Mouse (Mus musculus): Measurements from ENCODE around the gene Tsr3. TPM values are rescaled to one million over a fixed set of nuclear protein-coding genes. Genes with fewer than 3 reads are reported as not detected.
"Not testable (repeated sequence)": the region's sequence is repeated elsewhere in the genome, so short reads cannot be mapped to it uniquely, and the experiment has no call there.

The Tsr3 gene
- polyA plus RNA-seq, 1 experiment from 2014 or later, result 62.5 TPM

- Histone ChIP-seq H3K36me3 (ENCODE audit: control insufficient read depth, insufficient read depth, low read length) (no peaks in the 10 kb centered on the region), H3K4me1 (ENCODE audit: control insufficient read depth, insufficient read depth, low read length) (peaks cover 3% of the 10 kb centered on the region), H3K9ac (ENCODE audit: low read length) (no peak overlapping the region), H3K27ac (ENCODE audit: low read depth, low read length) (no peak overlapping the region), H3K27me3 (ENCODE audit: control insufficient read depth, insufficient read depth, low read length) (no peaks in the 10 kb centered on the region), H3K9me3 (ENCODE audit: control insufficient read depth, low read length) (no peaks in the 10 kb centered on the region), H3K4me3 (ENCODE audit: low read depth, low read length) (no peak overlapping the region), H3K4me2 (no peak overlapping the region)
- 88% methylated on average over 1 of the region's 1 CpGs for WGBS
- ATAC-seq (ENCODE audit: low FRiP score), result no peak
- no peak for DNase-seq (ENCODE audit: low spot score, missing footprints)
Measured at GRCm38 (mm10) chr17:25220746-25221145, 19.2 kb upstream of the Tsr3 start.

- Histone ChIP-seq H3K4me3 (ENCODE audit: low read depth, low read length) (peak overlapping the region; percentile 30), H3K4me1 (ENCODE audit: control insufficient read depth, insufficient read depth, low read length) (peaks cover 3% of the 10 kb centered on the region), H3K27me3 (ENCODE audit: control insufficient read depth, insufficient read depth, low read length) (no peaks in the 10 kb centered on the region), H3K27ac (ENCODE audit: low read depth, low read length) (no peak overlapping the region), H3K9ac (ENCODE audit: low read length) (peak overlapping the region; percentile 54), H3K36me3 (ENCODE audit: control insufficient read depth, insufficient read depth, low read length) (no peaks in the 10 kb centered on the region), H3K9me3 (ENCODE audit: control insufficient read depth, low read length) (no peaks in the 10 kb centered on the region), H3K4me2 (peak overlapping the region; percentile 60)
- 1% methylated on average over 18 of the region's 30 CpGs for WGBS
- DNase-seq (ENCODE audit: low spot score, missing footprints), result peak; percentile 89
- peak; percentile 85 for ATAC-seq (ENCODE audit: low FRiP score)
Measured at GRCm38 (mm10) chr17:25221821-25222503, 18.0 kb upstream of the Tsr3 start.

- H3K9ac ChIP-seq (ENCODE audit: low read length); H3K27ac ChIP-seq (ENCODE audit: low read depth, low read length); DNase-seq (ENCODE audit: low spot score, missing footprints); H3K27me3 ChIP-seq (ENCODE audit: control insufficient read depth, insufficient read depth, low read length); H3K9me3 ChIP-seq (ENCODE audit: control insufficient read depth, low read length); H3K36me3 ChIP-seq (ENCODE audit: control insufficient read depth, insufficient read depth, low read length); H3K4me1 ChIP-seq (ENCODE audit: control insufficient read depth, insufficient read depth, low read length): not testable (repeated sequence)
- H3K4me3 ChIP-seq (ENCODE audit: low read depth, low read length), result peak overlapping the region; percentile 8; the same call in 1 of the 2 replicates
- ATAC-seq (ENCODE audit: low FRiP score), result peak; percentile 87
- WGBS, result 11% methylated on average over 14 of the region's 28 CpGs
- peak overlapping the region; percentile 60 for H3K4me2 ChIP-seq
Measured at GRCm38 (mm10) chr17:25222504-25222940, 17.4 kb upstream of the Tsr3 start.

GRCm38 (mm10) chr17:25222951-25223601 is 16.9 kb upstream of the Tsr3 start:
- Histone ChIP-seq H3K9me3 (ENCODE audit: control insufficient read depth, low read length) (no peaks in the 10 kb centered on the region), H3K4me1 (ENCODE audit: control insufficient read depth, insufficient read depth, low read length) (peaks cover 3% of the 10 kb centered on the region), H3K36me3 (ENCODE audit: control insufficient read depth, insufficient read depth, low read length) (no peaks in the 10 kb centered on the region), H3K4me3 (ENCODE audit: low read depth, low read length) (peak overlapping the region; percentile 8; the same call in 1 of the 2 replicates), H3K27me3 (ENCODE audit: control insufficient read depth, insufficient read depth, low read length) (no peaks in the 10 kb centered on the region), H3K4me2 (no peak overlapping the region; the same call in 1 of the 2 replicates), H3K27ac (ENCODE audit: low read depth, low read length) (no peak overlapping the region), H3K9ac (ENCODE audit: low read length) (no peak overlapping the region)
- DNase-seq (ENCODE audit: low spot score, missing footprints), result no peak
- no peak for ATAC-seq (ENCODE audit: low FRiP score)
- 43% methylated on average over 6 of the region's 6 CpGs for WGBS

GRCm38 (mm10) chr17:25224586-25225222 is 15.3 kb upstream of the Tsr3 start:
- no peak overlapping the region for H3K9ac ChIP-seq (ENCODE audit: low read length)
- H3K27ac ChIP-seq (ENCODE audit: low read depth, low read length), result no peak overlapping the region
- no peaks in the 10 kb centered on the region for H3K27me3 ChIP-seq (ENCODE audit: control insufficient read depth, insufficient read depth, low read length)
- H3K4me1 ChIP-seq (ENCODE audit: control insufficient read depth, insufficient read depth, low read length), result peaks cover 3% of the 10 kb centered on the region
- H3K36me3 ChIP-seq (ENCODE audit: control insufficient read depth, insufficient read depth, low read length), result no peaks in the 10 kb centered on the region
- no peak overlapping the region for H3K4me2 ChIP-seq
- no peak for DNase-seq (ENCODE audit: low spot score, missing footprints)
- H3K4me3 ChIP-seq (ENCODE audit: low read depth, low read length), result no peak overlapping the region
- no peak for ATAC-seq (ENCODE audit: low FRiP score)
- no peaks in the 10 kb centered on the region for H3K9me3 ChIP-seq (ENCODE audit: control insufficient read depth, low read length)
- WGBS, result 94% methylated on average over 7 of the region's 7 CpGs

GRCm38 (mm10) chr17:25225659-25226058 is 14.3 kb upstream of the Tsr3 start:
- Histone ChIP-seq H3K9ac (ENCODE audit: low read length) (no peak overlapping the region), H3K4me3 (ENCODE audit: low read depth, low read length) (no peak overlapping the region), H3K9me3 (ENCODE audit: control insufficient read depth, low read length) (no peaks in the 10 kb centered on the region), H3K36me3 (ENCODE audit: control insufficient read depth, insufficient read depth, low read length) (no peaks in the 10 kb centered on the region), H3K27ac (ENCODE audit: low read depth, low read length) (no peak overlapping the region), H3K27me3 (ENCODE audit: control insufficient read depth, insufficient read depth, low read length) (no peaks in the 10 kb centered on the region), H3K4me1 (ENCODE audit: control insufficient read depth, insufficient read depth, low read length) (peaks cover 3% of the 10 kb centered on the region), H3K4me2 (no peak overlapping the region)
- DNase-seq (ENCODE audit: low spot score, missing footprints), result no peak
- ATAC-seq (ENCODE audit: low FRiP score), result no peak
- 87% methylated on average over 4 of the region's 4 CpGs for WGBS

GRCm38 (mm10) chr17:25227991-25228390 is 12.0 kb upstream of the Tsr3 start:
- no peaks in the 10 kb centered on the region for H3K4me1 ChIP-seq (ENCODE audit: control insufficient read depth, insufficient read depth, low read length)
- ATAC-seq (ENCODE audit: low FRiP score) (no peak), DNase-seq (ENCODE audit: low spot score, missing footprints) (no peak)
- H3K4me3 ChIP-seq (ENCODE audit: low read depth, low read length), result no peak overlapping the region
- no peaks in the 10 kb centered on the region for H3K27me3 ChIP-seq (ENCODE audit: control insufficient read depth, insufficient read depth, low read length)
- H3K9me3 ChIP-seq (ENCODE audit: control insufficient read depth, low read length), result no peaks in the 10 kb centered on the region
- H3K36me3 ChIP-seq (ENCODE audit: control insufficient read depth, insufficient read depth, low read length), result peaks cover 4% of the 10 kb centered on the region; the same call in 1 of the 2 replicates
- no peak overlapping the region for H3K27ac ChIP-seq (ENCODE audit: low read depth, low read length)
- WGBS, result 87% methylated on average over 5 of the region's 5 CpGs
- H3K4me2 ChIP-seq, result no peak overlapping the region
- H3K9ac ChIP-seq (ENCODE audit: low read length), result no peak overlapping the region

- peaks cover 11% of the 10 kb centered on the region; the same call in 1 of the 2 replicates for H3K36me3 ChIP-seq (ENCODE audit: control insufficient read depth, insufficient read depth, low read length)
- H3K4me3 ChIP-seq (ENCODE audit: low read depth, low read length); H3K9ac ChIP-seq (ENCODE audit: low read length); H3K27me3 ChIP-seq (ENCODE audit: control insufficient read depth, insufficient read depth, low read length); ATAC-seq (ENCODE audit: low FRiP score); H3K4me1 ChIP-seq (ENCODE audit: control insufficient read depth, insufficient read depth, low read length); H3K9me3 ChIP-seq (ENCODE audit: control insufficient read depth, low read length); H3K27ac ChIP-seq (ENCODE audit: low read depth, low read length); H3K4me2 ChIP-seq; DNase-seq (ENCODE audit: low spot score, missing footprints): not testable (repeated sequence)
- WGBS, result 79% methylated on average over 14 of the region's 17 CpGs
Measured at GRCm38 (mm10) chr17:25230014-25230655, 9.8 kb upstream of the Tsr3 start.

All from midbrain, embryonic 11.5 days (tissue).